Mouse (Mus musculus): Measurements from ENCODE around the gene Hipk4. TPM values are rescaled to one million over a fixed set of nuclear protein-coding genes. Genes with fewer than 3 reads are reported as not detected.

The Hipk4 gene
- polyA plus RNA-seq, 1 experiment from 2014 or later, result 0.95 TPM

GRCm38 (mm10) chr7:27549597-27549996, 26.5 kb downstream of the Hipk4 start:
- DNase-seq (no peak), ATAC-seq (ENCODE audit: insufficient read depth) (no peak)
- Histone ChIP-seq H3K4me3 (ENCODE audit: low read depth, low read length) (no peak overlapping the region), H3K4me1 (ENCODE audit: insufficient read depth) (no peaks in the 10 kb centered on the region), H3K9ac (no peak overlapping the region), H3K27ac (ENCODE audit: low read depth) (no peak overlapping the region), H3K27me3 (ENCODE audit: insufficient read depth, low read length) (no peaks in the 10 kb centered on the region), H3K36me3 (ENCODE audit: insufficient read depth) (no peaks in the 10 kb centered on the region), H3K9me3 (ENCODE audit: low read depth, low read length) (no peaks in the 10 kb centered on the region), H3K4me2 (no peak overlapping the region)
- no peak for TF ChIP-seq CTCF (IDR thresholded peaks at IDR 0.05; ENCODE audit: low read depth)
- WGBS, result 72% methylated on average over 6 of the region's 6 CpGs

DNA sequence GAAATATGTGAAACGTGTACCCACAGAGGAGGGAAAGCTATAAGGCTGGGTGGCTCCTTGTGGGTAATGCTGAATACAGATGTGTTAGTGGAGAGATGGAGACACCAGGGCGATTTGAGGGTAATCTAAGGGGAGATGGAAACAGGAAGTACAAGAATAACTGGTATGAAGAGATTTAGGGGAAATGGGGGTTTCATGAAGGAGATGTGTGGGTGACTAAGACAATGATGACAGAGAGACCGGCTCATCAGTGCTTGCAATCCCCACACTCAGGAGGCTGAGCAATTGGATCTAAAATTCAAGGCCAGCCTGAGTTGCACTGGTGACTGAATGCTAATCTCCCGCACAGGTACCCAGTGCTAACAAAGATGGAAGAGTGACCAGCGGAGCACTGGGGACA, 29.0 kb downstream of the Hipk4 start:
- peak overlapping the region; percentile 51 for H3K9ac ChIP-seq
- peak overlapping the region; percentile 85 for H3K4me2 ChIP-seq
- DNase-seq (no peak), ATAC-seq (ENCODE audit: insufficient read depth) (no peak)
- peaks cover 18% of the 10 kb centered on the region; the same call in 1 of the 2 replicates for H3K36me3 ChIP-seq (ENCODE audit: insufficient read depth)
- H3K4me1 ChIP-seq (ENCODE audit: insufficient read depth), result no peaks in the 10 kb centered on the region
- no peak for TF ChIP-seq CTCF (IDR thresholded peaks at IDR 0.05; ENCODE audit: low read depth)
- no peaks in the 10 kb centered on the region for H3K9me3 ChIP-seq (ENCODE audit: low read depth, low read length)
- 47% methylated on average over 5 of the region's 5 CpGs for WGBS
- H3K4me3 ChIP-seq (ENCODE audit: low read depth, low read length), result peak overlapping the region; percentile 85
- no peaks in the 10 kb centered on the region for H3K27me3 ChIP-seq (ENCODE audit: insufficient read depth, low read length)
- H3K27ac ChIP-seq (ENCODE audit: low read depth), result no peak overlapping the region

DNA sequence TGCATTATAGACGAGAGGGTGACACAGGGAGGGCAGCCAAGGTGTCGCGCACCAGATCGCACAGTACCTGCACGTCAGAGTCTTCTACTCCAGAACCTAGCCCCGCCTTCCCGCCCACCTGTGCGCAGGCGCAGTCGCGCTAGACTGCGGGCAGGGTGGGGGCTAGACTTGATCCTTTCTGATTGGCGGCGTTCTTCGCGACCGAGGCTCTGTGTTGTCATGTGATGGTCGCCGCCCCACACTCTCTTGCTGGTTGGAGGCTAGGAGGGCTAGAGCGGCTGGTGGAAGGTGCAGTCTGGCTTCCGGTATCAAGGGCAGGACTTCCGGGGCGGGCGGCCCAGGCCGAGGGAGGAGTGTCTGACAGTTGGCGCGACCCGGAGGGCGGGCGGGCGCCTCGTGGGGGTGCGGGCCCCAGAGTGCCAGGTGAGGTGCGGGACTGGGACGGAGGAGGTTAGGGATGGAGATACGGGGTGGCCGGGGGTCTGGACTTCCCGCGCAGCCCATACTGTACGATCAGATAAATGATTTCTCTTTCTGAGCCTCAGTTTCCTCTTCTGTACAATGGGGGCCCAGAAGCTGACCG, 30.0 kb downstream of the Hipk4 start, which contains the start of the genes Pld3 and 2310022A10Rik:
Gene Pld3, minus strand, starts transcription at position 288 of the 583 bp plus-strand sequence.
Gene 2310022A10Rik, plus strand, starts transcription at position 303 of the 583 bp plus-strand sequence.
- Histone ChIP-seq H3K9ac (peak within 1 kb of the TSS; percentile 72), H3K9me3 (ENCODE audit: low read depth, low read length) (no peaks in the 10 kb centered on the region), H3K27ac (ENCODE audit: low read depth) (0 out of 2 replicates have a peak within 1 kb of the TSS, but pooled peaks have one; percentile 30), H3K27me3 (ENCODE audit: insufficient read depth, low read length) (no peaks in the 10 kb centered on the region), H3K4me1 (ENCODE audit: insufficient read depth) (no peaks in the 10 kb centered on the region), H3K36me3 (ENCODE audit: insufficient read depth) (peaks cover 18% of the 10 kb centered on the region; the same call in 1 of the 2 replicates), H3K4me2 (peak within 1 kb of the TSS; percentile 85), H3K4me3 (ENCODE audit: low read depth, low read length) (peak within 1 kb of the TSS; percentile 85)
- WGBS, result under 1% methylated on average over 41 of the region's 41 CpGs
- no peak for TF ChIP-seq CTCF (IDR thresholded peaks at IDR 0.05; ENCODE audit: low read depth)
- DNase-seq (peak; percentile 95), ATAC-seq (ENCODE audit: insufficient read depth) (peak; percentile 100)

GRCm38 (mm10) chr7:27560291-27560887, 37.3 kb downstream of the Hipk4 start:
- Histone ChIP-seq H3K9ac (no peak overlapping the region), H3K4me3 (ENCODE audit: low read depth, low read length) (no peak overlapping the region), H3K9me3 (ENCODE audit: low read depth, low read length) (no peaks in the 10 kb centered on the region), H3K27ac (ENCODE audit: low read depth) (no peak overlapping the region), H3K27me3 (ENCODE audit: insufficient read depth, low read length) (no peaks in the 10 kb centered on the region), H3K4me2 (no peak overlapping the region), H3K4me1 (ENCODE audit: insufficient read depth) (no peaks in the 10 kb centered on the region), H3K36me3 (ENCODE audit: insufficient read depth) (peaks cover 66% of the 10 kb centered on the region)
- ATAC-seq (ENCODE audit: insufficient read depth) (no peak), DNase-seq (no peak)
- no peak for TF ChIP-seq CTCF (IDR thresholded peaks at IDR 0.05; ENCODE audit: low read depth)
- WGBS, result 55% methylated on average over 8 of the region's 8 CpGs

GRCm38 (mm10) chr7:27560978-27561377, 37.9 kb downstream of the Hipk4 start:
- Histone ChIP-seq H3K27me3 (ENCODE audit: insufficient read depth, low read length) (no peaks in the 10 kb centered on the region), H3K9me3 (ENCODE audit: low read depth, low read length) (no peaks in the 10 kb centered on the region), H3K4me2 (no peak overlapping the region), H3K36me3 (ENCODE audit: insufficient read depth) (peaks cover 65% of the 10 kb centered on the region), H3K4me3 (ENCODE audit: low read depth, low read length) (no peak overlapping the region), H3K9ac (no peak overlapping the region), H3K27ac (ENCODE audit: low read depth) (no peak overlapping the region), H3K4me1 (ENCODE audit: insufficient read depth) (no peaks in the 10 kb centered on the region)
- 87% methylated on average over 1 of the region's 1 CpGs for WGBS
- no peak for DNase-seq
- no peak for TF ChIP-seq CTCF (IDR thresholded peaks at IDR 0.05; ENCODE audit: low read depth)
- ATAC-seq (ENCODE audit: insufficient read depth), result no peak

DNA sequence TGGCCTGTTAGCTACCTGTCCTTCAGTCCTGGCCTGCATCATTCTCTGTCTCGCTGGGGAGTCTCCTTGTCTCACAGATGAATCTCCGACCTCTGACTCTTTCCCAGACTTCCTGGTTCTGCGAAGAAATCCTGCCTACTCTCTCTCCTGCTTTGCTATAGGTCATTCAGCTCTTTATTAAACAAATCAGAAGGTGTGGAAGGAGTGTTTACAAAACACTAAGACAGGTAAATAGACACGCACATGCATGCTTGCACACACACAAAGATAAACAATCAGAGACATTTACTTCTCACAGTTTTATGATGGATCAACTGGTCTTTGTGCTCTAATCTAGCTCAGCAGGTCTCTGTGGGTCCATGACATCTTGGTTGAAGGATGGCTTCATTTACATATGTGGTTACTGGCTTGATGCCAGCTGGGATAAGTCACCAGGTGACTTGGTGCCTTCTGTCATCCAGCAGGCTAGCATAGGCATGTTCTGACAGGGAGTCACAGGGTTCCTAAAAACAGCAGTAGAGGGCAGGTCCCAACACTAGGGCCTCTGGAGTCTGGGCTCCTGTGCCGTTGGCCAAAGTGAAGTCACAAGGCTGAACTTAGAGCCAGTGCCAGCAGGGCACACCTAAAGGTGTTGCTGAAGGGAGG, 46.6 kb downstream of the Hipk4 start:
- no peak for DNase-seq
- Histone ChIP-seq H3K4me3 (ENCODE audit: low read depth, low read length) (no peak overlapping the region), H3K27me3 (ENCODE audit: insufficient read depth, low read length) (no peaks in the 10 kb centered on the region), H3K4me1 (ENCODE audit: insufficient read depth) (no peaks in the 10 kb centered on the region), H3K9me3 (ENCODE audit: low read depth, low read length) (no peaks in the 10 kb centered on the region), H3K9ac (no peak overlapping the region), H3K4me2 (no peak overlapping the region), H3K27ac (ENCODE audit: low read depth) (no peak overlapping the region), H3K36me3 (ENCODE audit: insufficient read depth) (peaks cover 73% of the 10 kb centered on the region)
- no peak for ATAC-seq (ENCODE audit: insufficient read depth)
- WGBS, result 80% methylated on average over 5 of the region's 5 CpGs
- no peak for TF ChIP-seq CTCF (IDR thresholded peaks at IDR 0.05; ENCODE audit: low read depth)

GRCm38 (mm10) chr7:27572133-27572532, 49.1 kb downstream of the Hipk4 start:
- no peaks in the 10 kb centered on the region for H3K4me1 ChIP-seq (ENCODE audit: insufficient read depth)
- no peaks in the 10 kb centered on the region for H3K9me3 ChIP-seq (ENCODE audit: low read depth, low read length)
- H3K4me3 ChIP-seq (ENCODE audit: low read depth, low read length), result no peak overlapping the region
- DNase-seq, result no peak
- no peak overlapping the region for H3K27ac ChIP-seq (ENCODE audit: low read depth)
- ATAC-seq (ENCODE audit: insufficient read depth), result no peak
- no peaks in the 10 kb centered on the region for H3K27me3 ChIP-seq (ENCODE audit: insufficient read depth, low read length)
- 97% methylated on average over 4 of the region's 4 CpGs for WGBS
- no peak for TF ChIP-seq CTCF (IDR thresholded peaks at IDR 0.05; ENCODE audit: low read depth)
- no peak overlapping the region for H3K4me2 ChIP-seq
- H3K9ac ChIP-seq, result no peak overlapping the region
- H3K36me3 ChIP-seq (ENCODE audit: insufficient read depth), result peaks cover 79% of the 10 kb centered on the region

Data from lung, embryonic 14.5 days (tissue).